Mouse (Mus musculus): ENCODE results near the gene E130309D02Rik.

DNA sequence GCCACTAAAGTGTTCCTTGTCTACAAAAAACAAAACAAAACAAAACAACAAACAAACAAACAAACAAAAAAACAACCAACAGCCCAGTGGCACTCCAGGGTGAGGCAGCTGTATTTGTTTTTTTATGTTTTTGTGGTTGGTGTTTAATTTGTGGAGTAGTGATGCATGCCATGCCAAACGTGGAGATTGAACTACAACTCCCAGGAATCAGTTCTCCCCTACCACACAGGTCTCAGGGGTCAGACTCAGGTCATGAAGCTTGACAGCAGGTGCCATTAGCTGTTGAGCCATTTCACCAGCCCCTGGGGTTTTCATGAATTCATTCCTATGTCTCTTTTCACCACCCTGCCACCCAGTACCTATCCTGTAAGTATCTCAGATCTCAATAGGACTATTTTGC is 49.8 kb downstream of the E130309D02Rik start:
- no peak for TF ChIP-seq CTCF (conservative IDR thresholded peaks at IDR 0.05; ENCODE audit: insufficient read depth, insufficient read length, low read depth, low read length)
- no peak for TF ChIP-seq POLR2A (IDR thresholded peaks at IDR 0.05; ENCODE audit: low read depth, low read length)

Data from kidney, adult 2 months (tissue).